Mouse (Mus musculus) neutrophil, adult 65 days (primary cell): ENCODE measurements around the gene Ctbp1. TPM values are rescaled to one million over a fixed set of nuclear protein-coding genes. Genes with fewer than 3 reads are reported as not detected.

ENCODE experiments used
- total RNA-seq: library from RNA; stranded (reverse); gene quantifications from 2 replicates; pipeline ENCODE4 v1.2.4, GENCODE M21; 2023

Gene Ctbp1
- total RNA-seq: 149 and 168 TPM in 2 replicates

DNA sequence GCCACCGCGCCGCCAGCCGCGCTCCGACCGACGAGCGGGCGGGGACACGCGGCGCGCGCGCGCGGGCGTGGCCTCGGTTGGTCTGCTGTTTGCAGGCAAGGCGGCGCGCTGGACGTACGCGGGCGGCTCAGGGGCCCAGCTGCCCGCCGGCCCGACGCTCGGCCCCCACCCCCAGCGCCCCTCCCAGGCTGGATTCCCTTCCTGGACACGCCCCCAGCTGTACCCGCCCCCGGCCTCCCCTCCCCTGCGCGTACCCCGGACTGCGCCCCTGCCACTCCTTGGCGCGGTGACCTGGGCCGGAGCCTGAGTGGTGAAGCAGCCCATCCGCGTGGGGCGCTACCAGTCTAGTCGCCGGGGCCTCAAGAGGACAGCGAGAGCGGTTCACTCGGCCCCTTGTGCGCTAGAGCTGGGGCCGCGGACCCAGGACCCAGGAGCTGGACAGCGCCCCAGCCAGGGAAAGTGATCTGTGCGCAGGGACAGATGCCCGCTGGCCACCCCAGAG, at the start of gene Ctbp1:
TSS of gene Ctbp1 (minus strand) at position 42 of the 502 bp plus-strand sequence.

DNA sequence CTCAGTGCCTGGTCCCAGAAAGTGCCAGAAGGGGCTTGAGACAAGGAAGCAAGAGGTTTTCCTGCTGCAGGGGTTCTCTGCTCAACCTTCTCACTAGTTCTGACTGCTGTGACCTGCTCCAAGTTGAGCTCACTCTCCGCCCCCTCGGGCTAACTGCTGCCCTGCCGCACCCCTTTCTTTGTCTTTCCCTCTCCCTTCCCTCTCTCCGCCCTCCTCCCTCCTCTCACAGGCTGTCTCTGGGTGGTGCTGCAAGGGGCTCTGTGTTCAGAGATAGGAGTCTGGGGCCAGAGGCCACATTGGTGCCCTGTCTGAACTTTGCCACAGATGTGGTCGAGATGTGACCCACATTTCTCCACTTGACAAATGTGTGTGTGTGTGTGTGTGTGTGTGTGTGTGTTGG, 56.7 kb downstream of the Ctbp1 start, which contains the start of gene Spon2:
TSS of gene Spon2 (minus strand) at position 375 of the 400 bp plus-strand sequence.

Other genes with a start within 250 kb of the Ctbp1 start
- gene Slc5a1, start 170.8 kb downstream of the Ctbp1 start, total RNA-seq: not detected in 2 replicates
- gene Spon2, start 56.5 kb downstream of the Ctbp1 start, total RNA-seq: 0.76 TPM in 1 of 2 replicates, not detected in the other
- 123 and 141 TPM in 2 replicates for gene Maea, start 60.5 kb upstream of the Ctbp1 start, total RNA-seq
- 11.4 and 16.7 TPM in 2 replicates for gene Uvssa, start 103.6 kb upstream of the Ctbp1 start, total RNA-seq
- gene Nkx1-1, start 159.0 kb upstream of the Ctbp1 start, total RNA-seq: not detected in 2 replicates